Mouse (Mus musculus) ZHBTc4 (cell line): ENCODE data around the gene Chl1.

Source experiments
- DNase-seq: peaks from one replicate; pipeline ENCODE4 v3.0.0-alpha.2; 2011; ENCODE audit warnings: low read depth, low spot score

Chl1 gene

GRCm38 (mm10) chr6:103510392-103511289 is at the start of gene Chl1:
TSS of gene Chl1 (plus strand) at chr6:103510586.
- peak; percentile 49 for DNase-seq

- DNase-seq, result no peak
These were observed 44.8 kb upstream of the Chl1 start for GRCm38 (mm10) chr6:103465479-103466080.

- DNase-seq, result no peak
These were observed 37.1 kb upstream of the Chl1 start for GRCm38 (mm10) chr6:103473316-103473715.

GRCm38 (mm10) chr6:103487199-103487598 is 23.2 kb upstream of the Chl1 start:
- DNase-seq, result no peak

GRCm38 (mm10) chr6:103498404-103498803 is 12.0 kb upstream of the Chl1 start:
- DNase-seq, result no peak

GRCm38 (mm10) chr6:103504065-103504464 is 6.3 kb upstream of the Chl1 start:
- no peak for DNase-seq

GRCm38 (mm10) chr6:103507751-103508575 is 2.4 kb upstream of the Chl1 start:
- DNase-seq, result no peak

- DNase-seq, result no peak
These were observed 790 bp upstream of the Chl1 start for GRCm38 (mm10) chr6:103509596-103509995.

- peak; percentile 3 for DNase-seq
These were observed 1.0 kb downstream of the Chl1 start for GRCm38 (mm10) chr6:103511290-103511971.

- peak; percentile 78 for DNase-seq
These were observed 1.7 kb downstream of the Chl1 start for GRCm38 (mm10) chr6:103511972-103512565.

- no peak for DNase-seq
These were observed 2.5 kb downstream of the Chl1 start for GRCm38 (mm10) chr6:103512911-103513321.

- no peak for DNase-seq
These were observed 3.3 kb downstream of the Chl1 start for GRCm38 (mm10) chr6:103513621-103514241.

GRCm38 (mm10) chr6:103514346-103514745 is 4.0 kb downstream of the Chl1 start:
- no peak for DNase-seq

GRCm38 (mm10) chr6:103514756-103515155 is 4.4 kb downstream of the Chl1 start:
- no peak for DNase-seq

- no peak for DNase-seq
These were observed 9.2 kb downstream of the Chl1 start for GRCm38 (mm10) chr6:103519596-103519995.

GRCm38 (mm10) chr6:103525326-103526024 is 15.1 kb downstream of the Chl1 start:
- no peak for DNase-seq

- no peak for DNase-seq
These were observed 16.8 kb downstream of the Chl1 start for GRCm38 (mm10) chr6:103526945-103527777.

- DNase-seq, result no peak
These were observed 22.7 kb downstream of the Chl1 start for GRCm38 (mm10) chr6:103533048-103533447.

GRCm38 (mm10) chr6:103534027-103534426 is 23.6 kb downstream of the Chl1 start:
- no peak for DNase-seq
